12 mouse cellular contexts compared by ENCODE assay signal in the genomic region with DNA sequence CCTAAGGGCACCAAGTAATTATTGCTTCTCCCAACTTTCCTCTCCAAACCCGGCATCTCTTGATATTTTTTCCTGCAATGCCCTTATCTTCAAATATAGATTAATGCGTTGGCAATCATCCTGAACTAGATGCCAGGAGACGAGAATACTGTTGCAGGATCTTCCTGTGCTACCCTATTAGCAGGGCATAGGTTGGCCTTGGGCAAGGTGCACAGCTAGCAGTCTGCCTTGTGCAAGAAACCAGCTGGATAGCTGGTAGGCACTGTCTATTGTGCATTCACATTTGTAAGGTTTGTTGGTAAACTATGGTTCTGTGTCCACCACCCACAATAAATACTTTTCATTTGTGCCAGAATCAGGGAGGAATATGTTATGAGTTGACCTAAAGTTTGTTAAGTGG. TPM values are rescaled to one million over a fixed set of nuclear protein-coding genes. Genes with fewer than 3 reads are reported as not detected.
DNase-seq lines count a peak whose midpoint lies in the region; ATAC-seq lines count a peak whose summit lies in the region.
"Had no signal": no experiment of that assay in that cellular context is flagged by ENCODE, and none has a peak within 500 bp of the region (broad histone marks: within the 10 kb centered on the region; RNA-seq: fewer than 3 reads in every experiment).

No protein-coding gene starts in this region.

- H3K9me3 ChIP-seq in heart, embryonic 12.5 days (replicated peaks) = no peaks in the 10 kb centered on the region
- no peaks in the 10 kb centered on the region for H3K9me3 ChIP-seq in midbrain, embryonic 10.5 days (replicated peaks)
- no peaks in the 10 kb centered on the region for H3K9me3 ChIP-seq in midbrain, embryonic 15.5 days
- H3K9me3 ChIP-seq in hindbrain, embryonic 12.5 days (replicated peaks) = no peaks in the 10 kb centered on the region
- H3K9me3 ChIP-seq in midbrain, embryonic 13.5 days = no peaks in the 10 kb centered on the region

- H3K9ac ChIP-seq in heart, embryonic 12.5 days = no peak overlapping the region
- no peak overlapping the region for H3K9ac ChIP-seq in midbrain, embryonic 15.5 days
- no peak overlapping the region for H3K9ac ChIP-seq in hindbrain, embryonic 12.5 days
- H3K9ac ChIP-seq in midbrain, embryonic 13.5 days (replicated peaks) = no peak overlapping the region

- DNase-seq in heart, postnatal 25 days (ENCODE audit: low spot score) = no peak
- no peak for DNase-seq in midbrain, embryonic 10.5 days (ENCODE audit: low spot score)
- no peak for DNase-seq in adrenal gland, postnatal 36 days
- DNase-seq in right cerebral cortex, postnatal 14 days = no peak
- DNase-seq: cerebellum, postnatal 36 days had no signal

- intact Hi-C loops in heart, postnatal 25 days (cut with DNase I) = loop anchor here (5.0 kb wide), 3 partner anchors 35 to 60 kb away; no protein-coding TSS in a partner anchor

- H3K36me3 ChIP-seq in heart, embryonic 12.5 days = no peaks in the 10 kb centered on the region
- H3K36me3 ChIP-seq in midbrain, embryonic 10.5 days = 0 out of 2 replicates have a peak, but pooled peaks cover 3% of the 10 kb centered on the region
- no peaks in the 10 kb centered on the region for H3K36me3 ChIP-seq in midbrain, embryonic 15.5 days (replicated peaks)
- H3K36me3 ChIP-seq in hindbrain, embryonic 12.5 days = no peaks in the 10 kb centered on the region
- no peaks in the 10 kb centered on the region for H3K36me3 ChIP-seq in midbrain, embryonic 13.5 days

- H3K27ac ChIP-seq in heart, embryonic 12.5 days (ENCODE audit: poor library complexity, severe bottlenecking) = no peak overlapping the region
- no peak overlapping the region; the same call in 1 of the 2 replicates for H3K27ac ChIP-seq in midbrain, embryonic 10.5 days (replicated peaks)
- no peak overlapping the region for H3K27ac ChIP-seq in midbrain, embryonic 15.5 days
- H3K27ac ChIP-seq in hindbrain, embryonic 12.5 days = no peak overlapping the region
- H3K27ac ChIP-seq in midbrain, embryonic 13.5 days = no peak overlapping the region

- H3K4me2 ChIP-seq in heart, embryonic 12.5 days = peak overlapping the region; percentile 93
- no peak overlapping the region; the same call in 1 of the 2 replicates for H3K4me2 ChIP-seq in midbrain, embryonic 15.5 days
- H3K4me2 ChIP-seq in hindbrain, embryonic 12.5 days (replicated peaks) = peak overlapping the region; percentile 98
- peak overlapping the region; percentile 100 for H3K4me2 ChIP-seq in midbrain, embryonic 13.5 days (replicated peaks)

- no peak for ATAC-seq in heart, embryonic 12.5 days (ENCODE audit: insufficient number of reproducible peaks, low FRiP score)
- ATAC-seq in midbrain, embryonic 15.5 days (replicated peaks) = no peak
- ATAC-seq in hindbrain, embryonic 12.5 days (ENCODE audit: low FRiP score) = no peak
- no peak for ATAC-seq in midbrain, embryonic 13.5 days

- H3K4me3 ChIP-seq in heart, embryonic 12.5 days = peak overlapping the region; percentile 76; the same call in 1 of the 2 replicates
- H3K4me3 ChIP-seq in midbrain, embryonic 10.5 days = peak overlapping the region; percentile 75
- no peak overlapping the region; the same call in 1 of the 2 replicates for H3K4me3 ChIP-seq in midbrain, embryonic 15.5 days
- no peak overlapping the region for H3K4me3 ChIP-seq in hindbrain, embryonic 12.5 days
- peak overlapping the region; percentile 78 for H3K4me3 ChIP-seq in midbrain, embryonic 13.5 days (replicated peaks)
- H3K4me3 ChIP-seq: myocyte had no signal

- peaks cover 31% of the 10 kb centered on the region for H3K4me1 ChIP-seq in heart, embryonic 12.5 days (replicated peaks)
- peaks cover 55% of the 10 kb centered on the region for H3K4me1 ChIP-seq in midbrain, embryonic 10.5 days
- H3K4me1 ChIP-seq in midbrain, embryonic 15.5 days = peaks cover 19% of the 10 kb centered on the region
- H3K4me1 ChIP-seq in hindbrain, embryonic 12.5 days = peaks cover 30% of the 10 kb centered on the region
- peaks cover 36% of the 10 kb centered on the region for H3K4me1 ChIP-seq in midbrain, embryonic 13.5 days (replicated peaks)

- WGBS in heart, embryonic 12.5 days = 51% methylated on average over 3 of the region's 3 CpGs
- 66% methylated on average over 3 of the region's 3 CpGs for WGBS in midbrain, embryonic 10.5 days
- WGBS in midbrain, embryonic 15.5 days = 66% methylated on average over 3 of the region's 3 CpGs
- 73% methylated on average over 3 of the region's 3 CpGs for WGBS in hindbrain, embryonic 12.5 days
- WGBS in midbrain, embryonic 13.5 days = 63% methylated on average over 3 of the region's 3 CpGs

- peaks cover 84% of the 10 kb centered on the region for H3K27me3 ChIP-seq in heart, embryonic 12.5 days (replicated peaks)
- H3K27me3 ChIP-seq in midbrain, embryonic 10.5 days (ENCODE audit: low read depth, poor library complexity, severe bottlenecking) = peaks cover 53% of the 10 kb centered on the region
- peaks cover 25% of the 10 kb centered on the region for H3K27me3 ChIP-seq in midbrain, embryonic 15.5 days (replicated peaks)
- H3K27me3 ChIP-seq in hindbrain, embryonic 12.5 days = peaks cover 32% of the 10 kb centered on the region
- peaks cover 50% of the 10 kb centered on the region for H3K27me3 ChIP-seq in midbrain, embryonic 13.5 days

RNA-seq across cellular contexts. Expression of gene Trabd2b, which starts 1.0 kb away (rescaled TPM):
- polyA plus RNA-seq in heart, embryonic 12.5 days (2016; fragmentation: Nextera tagmentation; extraction: Ambion mirVana) = 1.1 and 1.5 TPM in 2 replicates
- total RNA-seq in heart, postnatal 25 days (2021) = 10 to 100 TPM; 53.5 to 62.8 TPM
- polyA plus RNA-seq in midbrain, embryonic 10.5 days (2016; fragmentation: Nextera tagmentation; extraction: Ambion mirVana) = 1.8 TPM in 2 replicates
- 0.60 and 0.65 TPM in 2 replicates for polyA plus RNA-seq in midbrain, embryonic 15.5 days (2015; fragmentation: Nextera tagmentation; extraction: Ambion mirVana)
- 2.0 and 2.8 TPM in 2 replicates for polyA plus RNA-seq in hindbrain, embryonic 12.5 days (2016; fragmentation: Nextera tagmentation; extraction: Ambion mirVana)
- polyA plus RNA-seq in midbrain, embryonic 13.5 days (2015; fragmentation: Nextera tagmentation; extraction: Ambion mirVana) = 0.61 and 0.83 TPM in 2 replicates
- total RNA-seq in adrenal gland, postnatal 36 days (2021) = 1 to 10 TPM; 1.3 to 2.2 TPM
- total RNA-seq: CH12.LX; granulocyte monocyte progenitor cell, adult 5-6 weeks had no signal

Comparison
In these comparisons a context has a peak if more than half of its experiments do, and no peak if none do; other contexts are left out.
1. H3K4me3 ChIP-seq: peak in heart, embryonic 12.5 days (single experiment), midbrain, embryonic 10.5 days (single experiment) and midbrain, embryonic 13.5 days (single experiment); none in midbrain, embryonic 15.5 days (single experiment) and hindbrain, embryonic 12.5 days (single experiment).